Mouse (Mus musculus) cerebellum, postnatal 10 days (tissue): ENCODE results near the gene Parp8.

Source experiments
- DNase-seq, 2 experiments: peaks; one replicate each; pipeline ENCODE4 v3.0.0; 2021; ENCODE audit warnings: mixed read lengths in 2 of 2

The Parp8 gene

GRCm38 (mm10) chr13:116843937-116844336, 181.4 kb downstream of the Parp8 start:
- DNase-seq, result no peak

- no peak for DNase-seq
Measured at GRCm38 (mm10) chr13:116830984-116831383, 194.4 kb downstream of the Parp8 start.

GRCm38 (mm10) chr13:116829015-116829414, 196.3 kb downstream of the Parp8 start:
- no peak for DNase-seq

- no peak for DNase-seq
Measured at GRCm38 (mm10) chr13:116811456-116811855, 213.9 kb downstream of the Parp8 start.
